Mouse (Mus musculus) left cerebral cortex, postnatal 36 days (tissue): ENCODE data around the gene Col1a1. TPM values are rescaled to one million over a fixed set of nuclear protein-coding genes. Genes with fewer than 3 reads are reported as not detected.

Experiments used
- total RNA-seq, 2 experiments: library from RNA; stranded (reverse); gene quantifications; 2 replicates each; pipeline ENCODE4 v1.2.3; 2021

Gene Col1a1
- total RNA-seq, 2 experiments from 2014 or later, result 22.7 to 26.9 TPM

Other genes with a start within 250 kb of the Col1a1 start
- not detected for gene Gm11541, start 231.7 kb upstream of the Col1a1 start, total RNA-seq
- under 1 TPM in 1 of 2 experiments, not detected in 1; 0.34 TPM for gene Cdc34b, start 194.4 kb upstream of the Col1a1 start, total RNA-seq
- gene Tmem92, start 153.5 kb upstream of the Col1a1 start, total RNA-seq, result under 1 TPM in 1 of 2 experiments, not detected in 1; 0.22 TPM
- gene Hils1, start 31.4 kb downstream of the Col1a1 start, total RNA-seq, result not detected
- gene Sgca, start 40.1 kb downstream of the Col1a1 start, total RNA-seq, result under 1 TPM; 0.50 to 0.69 TPM
- gene Ppp1r9b, start 54.8 kb downstream of the Col1a1 start, total RNA-seq, result 100 to 1,000 TPM; 700 to 743 TPM
- 10 to 100 TPM; 24.3 to 30.2 TPM for gene Samd14, start 73.7 kb downstream of the Col1a1 start, total RNA-seq
- gene Pdk2, start 105.1 kb downstream of the Col1a1 start, total RNA-seq, result 100 to 1,000 TPM; 104 to 110 TPM
- gene Itga3, start 140.6 kb downstream of the Col1a1 start, total RNA-seq, result 10 to 100 TPM; 15.2 to 16.2 TPM
- gene Dlx3, start 183.9 kb downstream of the Col1a1 start, total RNA-seq, result not detected
- gene Dlx4, start 210.0 kb downstream of the Col1a1 start, total RNA-seq, result not detected